Mouse (Mus musculus) MN1 (cell line): ENCODE data around the gene Cdc37l1.

Experiments used
- DNase-seq: peaks from one replicate; pipeline ENCODE4 v3.0.0-alpha.2; 2016; ENCODE audit warnings: low spot score

Cdc37l1 gene

DNA sequence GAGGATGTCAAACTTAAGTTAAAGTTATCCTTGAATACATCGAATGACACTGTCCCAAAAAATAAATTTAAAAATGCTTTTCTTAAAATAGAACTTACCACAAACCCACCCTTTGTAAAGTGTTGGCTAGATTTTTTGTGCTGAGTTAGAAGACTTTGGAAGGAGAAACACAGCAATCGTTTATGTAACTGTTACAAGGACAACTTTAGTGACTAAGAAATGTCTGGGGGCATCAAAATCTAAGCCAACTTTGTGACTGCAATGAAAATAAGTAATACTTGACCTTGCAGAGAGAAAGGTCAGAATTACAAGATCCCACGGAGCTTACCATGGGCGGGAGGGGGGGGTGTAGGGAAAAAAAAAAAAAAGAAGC is 56.8 kb downstream of the Cdc37l1 start:
- DNase-seq = no peak

- DNase-seq = peak; percentile 49
Measured at GRCm38 (mm10) chr19:29047334-29048170, 57.4 kb downstream of the Cdc37l1 start, which contains the start of gene Ak3. TSS of gene Ak3 (minus strand) at chr19:29047961.

GRCm38 (mm10) chr19:29049401-29050075 is 59.4 kb downstream of the Cdc37l1 start:
- DNase-seq = no peak

- no peak for DNase-seq
Measured at GRCm38 (mm10) chr19:29050186-29050980, 60.2 kb downstream of the Cdc37l1 start.

GRCm38 (mm10) chr19:29052786-29053185 is 62.6 kb downstream of the Cdc37l1 start:
- no peak for DNase-seq

GRCm38 (mm10) chr19:29054594-29054993 is 64.4 kb downstream of the Cdc37l1 start:
- DNase-seq = no peak

DNA sequence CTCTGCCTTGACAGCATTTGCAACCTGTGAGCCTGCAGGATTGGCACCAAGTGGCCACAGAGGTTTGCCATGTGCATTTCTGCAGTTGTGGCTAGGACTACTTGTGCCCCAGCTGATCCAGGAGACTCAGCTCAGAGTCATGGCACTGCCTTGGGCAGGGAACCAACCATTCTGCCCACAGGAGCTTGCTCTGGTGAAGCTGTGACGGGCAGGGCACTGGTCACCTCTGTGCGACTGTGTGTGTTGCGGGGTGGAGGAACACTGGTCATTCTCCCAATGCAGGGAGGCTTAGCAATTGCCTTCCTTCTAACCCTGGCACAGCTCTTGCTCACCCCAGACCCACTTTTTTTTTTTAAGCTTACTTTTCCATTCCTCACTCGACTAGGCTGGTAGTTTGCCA is 65.3 kb downstream of the Cdc37l1 start:
- DNase-seq = no peak

- DNase-seq = no peak
Measured at GRCm38 (mm10) chr19:29058741-29059140, 68.6 kb downstream of the Cdc37l1 start.

- DNase-seq = no peak
Measured at GRCm38 (mm10) chr19:29059688-29060087, 69.5 kb downstream of the Cdc37l1 start.

DNA sequence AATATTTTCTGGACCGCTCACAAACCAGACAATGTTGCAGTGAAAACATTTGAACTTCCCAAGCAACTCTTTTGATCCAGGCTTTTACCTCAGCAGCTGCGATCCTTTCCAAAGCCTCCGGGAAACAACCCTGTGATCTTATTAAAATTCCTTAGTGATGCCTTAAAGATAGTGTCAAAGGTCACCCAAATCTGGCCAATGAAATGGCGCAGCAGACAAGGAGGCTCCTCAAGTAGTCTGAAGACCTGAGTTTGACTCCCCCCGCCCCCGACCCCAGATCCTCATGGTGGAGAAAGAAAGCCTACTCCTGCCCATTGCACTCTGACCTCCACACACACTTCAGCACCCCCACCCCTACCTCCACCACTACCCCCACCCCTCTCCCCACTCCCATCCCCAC is 70.1 kb downstream of the Cdc37l1 start:
- no peak for DNase-seq

DNA sequence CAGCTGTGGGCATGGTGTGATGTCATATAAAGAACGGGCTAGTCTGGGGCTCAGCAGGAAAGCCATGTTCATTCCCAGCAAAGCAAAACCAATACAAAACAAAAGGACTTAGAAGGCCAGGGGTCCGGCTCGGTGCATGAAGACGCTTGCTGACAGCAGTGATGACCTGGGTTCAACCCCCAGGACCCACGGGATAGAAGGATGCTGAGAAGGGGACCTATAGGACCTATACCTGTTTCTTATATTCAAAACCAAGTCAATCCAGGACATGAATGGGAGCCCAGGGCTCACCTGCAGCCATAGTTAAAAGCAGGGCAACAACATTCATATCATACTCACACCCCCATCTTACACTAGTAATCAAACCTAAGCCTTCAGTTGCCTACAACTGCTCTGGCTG is 72.9 kb downstream of the Cdc37l1 start:
- no peak for DNase-seq

GRCm38 (mm10) chr19:29063577-29064363 is 73.6 kb downstream of the Cdc37l1 start:
- peak; percentile 91 for DNase-seq

GRCm38 (mm10) chr19:29064451-29065102 is 74.4 kb downstream of the Cdc37l1 start:
- peak; percentile 68 for DNase-seq

DNA sequence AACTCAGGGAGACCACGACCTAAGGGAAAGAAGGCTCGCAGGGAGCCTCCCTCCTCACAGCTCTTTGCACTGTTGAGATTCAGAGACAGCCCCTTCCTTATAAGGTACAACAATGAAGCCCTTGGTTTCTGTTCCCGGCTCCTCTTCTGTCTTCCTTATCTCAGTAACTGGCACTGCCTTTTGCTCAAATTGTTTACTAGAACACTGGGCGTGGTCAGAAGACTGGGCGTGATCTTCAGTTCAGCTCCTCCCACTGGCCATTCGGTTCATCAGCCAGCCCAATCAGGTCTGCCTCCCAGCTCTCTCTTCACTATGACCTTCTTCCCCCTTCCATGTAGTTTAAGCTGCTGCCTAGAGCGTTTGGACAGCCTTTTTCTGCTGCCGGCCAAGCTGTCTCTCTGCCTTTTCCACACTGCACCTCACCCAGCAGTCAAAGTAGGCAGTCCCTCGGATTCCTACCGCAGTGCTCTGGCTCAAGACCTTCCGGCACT is 76.9 kb downstream of the Cdc37l1 start:
- peak; percentile 25 for DNase-seq

- no peak for DNase-seq
Measured at GRCm38 (mm10) chr19:29069195-29069594, 79.0 kb downstream of the Cdc37l1 start.

DNA sequence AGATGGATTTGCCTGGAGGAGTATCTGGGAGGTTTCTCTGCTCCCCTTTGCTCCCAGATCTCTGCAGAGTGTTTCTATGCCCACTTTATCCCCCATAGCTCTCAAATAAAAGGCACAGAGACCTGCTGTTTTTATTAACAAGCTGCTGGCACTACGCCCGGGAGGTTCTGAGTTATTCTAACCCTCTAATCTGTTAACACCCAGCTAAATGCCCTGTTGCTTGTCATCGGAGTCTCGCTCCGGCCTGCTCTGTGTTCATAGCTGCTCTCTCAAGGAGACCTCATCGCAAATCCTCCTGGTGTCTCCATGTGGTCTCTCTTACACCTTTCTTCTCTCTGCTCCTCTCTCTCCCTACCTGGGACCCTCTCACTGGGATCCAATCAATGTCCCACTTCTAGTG is 84.7 kb downstream of the Cdc37l1 start:
- DNase-seq = peak; percentile 63
